In the genomic region with DNA sequence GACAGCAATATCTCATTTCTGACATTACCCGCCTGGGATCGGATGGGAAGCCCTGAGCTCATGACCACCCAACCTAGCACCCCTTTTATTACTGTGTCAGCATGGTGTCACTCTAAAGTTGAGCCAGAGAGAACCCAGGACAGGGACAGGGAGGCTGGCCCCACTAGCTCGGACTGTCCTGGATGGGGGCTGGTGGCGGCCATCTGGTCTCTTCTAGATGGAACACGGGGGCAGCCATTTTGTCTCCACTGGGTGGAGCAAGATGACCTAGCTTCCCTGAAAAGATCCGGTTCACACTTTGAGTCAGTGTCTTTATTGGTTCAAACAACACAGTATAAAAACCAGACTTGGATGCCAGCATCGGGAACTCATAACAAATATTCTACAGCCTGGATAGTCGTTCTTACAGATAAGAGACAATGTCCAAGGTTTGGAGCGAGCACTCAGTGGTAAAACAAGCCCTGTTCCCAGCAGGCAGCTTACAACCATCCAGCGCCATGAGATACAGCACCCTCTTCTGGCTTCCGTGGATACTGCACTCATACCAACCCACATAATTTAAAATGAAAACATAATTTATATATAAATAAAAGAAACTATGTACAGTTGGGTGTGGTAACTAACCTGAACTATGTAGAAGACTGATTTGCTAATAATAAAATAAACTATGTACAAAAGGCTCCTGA, we compare ENCODE assay signal across 19 mouse cellular contexts. TPM values are rescaled to one million over a fixed set of nuclear protein-coding genes. Genes with fewer than 3 reads are reported as not detected.
DNase-seq lines count a peak whose midpoint lies in the region; TF ChIP-seq lines count a peak whose summit lies in the region.
"Had no signal": no experiment of that assay in that cellular context is flagged by ENCODE, and none has a peak within 500 bp of the region (broad histone marks: within the 10 kb centered on the region; RNA-seq: fewer than 3 reads in every experiment).

No protein-coding gene starts in this region.

- H3K4me1 ChIP-seq in CH12.LX (ENCODE audit: control insufficient read depth in 1 of 2, insufficient read depth in 2 of 2) = peaks cover 13 to 39% of the 10 kb centered on the region in 2 experiments

- H3K27ac ChIP-seq in left cerebral cortex, adult 2 months = no peak overlapping the region
- no peak overlapping the region for H3K27ac ChIP-seq in CH12.LX (ENCODE audit: insufficient read depth, low read depth)
- H3K27ac ChIP-seq: limb, embryonic 15.5 days had no signal

- H3K4me3 ChIP-seq in left cerebral cortex, adult 2 months = no peak overlapping the region
- H3K4me3 ChIP-seq in CH12.LX (replicated peaks in 1 of 3; ENCODE audit: low read depth in 2 of 3, low read length in 2 of 3, poor library complexity in 1 of 3) = no peak overlapping the region
- H3K4me3 ChIP-seq: limb, embryonic 15.5 days had no signal

- H3K27me3 ChIP-seq in CH12.LX (replicated peaks) = no peaks in the 10 kb centered on the region
- H3K27me3 ChIP-seq: limb, embryonic 15.5 days had no signal

- peak; percentile 34 for TF ChIP-seq CTCF in left cerebral cortex, adult 2 months (IDR thresholded peaks at IDR 0.05)
- peak; percentile 17 to 37; a peak in 2 of 4 replicates for TF ChIP-seq CTCF in CH12.LX (conservative IDR thresholded peaks at IDR 0.05 in 1 of 2, IDR thresholded peaks at IDR 0.05 in 1 of 2; ENCODE audit: low read depth in 2 of 2, low read length in 2 of 2)

- dilution Hi-C loops in CH12.LX (cut with MboI; ENCODE audit: extremely low pct_ligation_motif_present, extremely low pct_unique_long_range_greater_than_20kb, low sequenced_read_pairs) = no loop called here

- in situ Hi-C loops in CH12.LX (cut with MboI; ENCODE audit: low pct_ligation_motif_present, low pct_unique_long_range_greater_than_20kb, low sequenced_read_pairs) = loop anchor here (10.0 kb wide), 1 partner anchor 201 kb away; a partner anchor contains a TSS

- peaks cover 2 to 29% of the 10 kb centered on the region in 2 experiments for H3K36me3 ChIP-seq in CH12.LX (replicated peaks in 1 of 2; ENCODE audit: control insufficient read depth in 1 of 2, insufficient read depth in 1 of 2, low read length in 1 of 2)
- H3K36me3 ChIP-seq: limb, embryonic 15.5 days had no signal

- DNase-seq in left cerebral cortex, adult 2 months (ENCODE audit: extremely low spot score in 1 of 2, low spot score in 2 of 2) = no peak
- DNase-seq in left cerebral cortex, postnatal 25 days (ENCODE audit: low spot score in 2 of 2) = no peak
- DNase-seq in 416B (ENCODE audit: low read depth) (peak; percentile 64), CH12.LX (ENCODE audit: extremely low read depth) (no peak), R1 (ENCODE audit: low read depth, low spot score) (peak; percentile 89)
- no peak for DNase-seq in right cerebral cortex, postnatal 36 days (ENCODE audit: low spot score in 2 of 2)
- no peak for DNase-seq in cerebellum, postnatal 4 days (ENCODE audit: low spot score in 2 of 2)
- DNase-seq: cerebellum, adult 8-10 months; gastrocnemius, postnatal 10 days; kidney, adult 18-20 months; right cerebral cortex, adult 18-20 months; thymus, adult 18-20 months had no signal

- H3K4me2 ChIP-seq in CH12.LX (ENCODE audit: insufficient read depth, low read depth, poor library complexity, severe bottlenecking) = no peak overlapping the region
- H3K4me2 ChIP-seq: heart, embryonic 11.5 days; limb, embryonic 15.5 days had no signal

- no peak for TF ChIP-seq EP300 in CH12.LX (IDR thresholded peaks at IDR 0.05; ENCODE audit: low read length)

- intact Hi-C loops in left cerebral cortex, adult 2 months (cut with DNase I) = no loop called here
- intact Hi-C loops in left cerebral cortex, postnatal 25 days (cut with DNase I) = no loop called here

- no peak for TF ChIP-seq POLR2A in CH12.LX (IDR thresholded peaks at IDR 0.05; ENCODE audit: low read depth, low read length)

- peaks cover 16% of the 10 kb centered on the region for H3K9me3 ChIP-seq in CH12.LX (replicated peaks; ENCODE audit: low read length)
- H3K9me3 ChIP-seq: limb, embryonic 15.5 days had no signal

- H3K79me2 ChIP-seq in CH12.LX (replicated peaks; ENCODE audit: control insufficient read depth, extremely low read depth, insufficient read depth, poor library complexity, severe bottlenecking) = peaks cover 4% of the 10 kb centered on the region; the same call in 1 of the 2 replicates

- H3K9ac ChIP-seq in CH12.LX (ENCODE audit: insufficient read depth, low read depth) = no peak overlapping the region
- H3K9ac ChIP-seq: limb, embryonic 15.5 days had no signal

- no peak for TF ChIP-seq RAD21 in CH12.LX (IDR thresholded peaks at IDR 0.05; ENCODE audit: low read depth, low read length)

TF ChIP-seq in CH12.LX, 34 proteins besides CTCF, POLR2A, EP300 and RAD21:
- no peak for TF ChIP-seq SMC3 (IDR thresholded peaks at IDR 0.05; ENCODE audit: low read depth, low read length)
- TF ChIP-seq TBP (conservative IDR thresholded peaks at IDR 0.05; ENCODE audit: low read depth, low read length) = no peak
- no peak for TF ChIP-seq MEF2A (IDR thresholded peaks at IDR 0.05; ENCODE audit: borderline replicate concordance, low read depth, low read length)
- no peak for TF ChIP-seq ETS1 (conservative IDR thresholded peaks at IDR 0.05; ENCODE audit: low read depth, low read length)
- TF ChIP-seq MAZ (IDR thresholded peaks at IDR 0.05; ENCODE audit: low read depth, low read length) = no peak
- no peak for TF ChIP-seq JUND (conservative IDR thresholded peaks at IDR 0.05; ENCODE audit: low read depth, low read length)
- no peak for TF ChIP-seq CHD2 (IDR thresholded peaks at IDR 0.05; ENCODE audit: low read length)
- no peak for TF ChIP-seq MYC (IDR thresholded peaks at IDR 0.05; ENCODE audit: low read depth, low read length)

RNA-seq across cellular contexts. Expression of a gene that starts 18.9 kb away (rescaled TPM):
- 10 to 100 TPM in 1 of 2 experiments, 1 to 10 TPM in 1; 9.4 to 11.2 TPM for total RNA-seq in left cerebral cortex, adult 2 months (2021)
- 10 to 100 TPM in 1 of 2 experiments, 1 to 10 TPM in 1; 9.5 to 11.4 TPM for total RNA-seq in left cerebral cortex, postnatal 25 days (2021)
- 1.4 TPM in 2 replicates for total RNA-seq in CH12.LX (2012; rRNA removed)
- 0.57 and 0.62 TPM in 2 replicates for total RNA-seq in CH12.LX (2014; rRNA removed)
- polyA plus RNA-seq in CH12.LX (2012; ENCODE audit: insufficient read length, low read depth) = 1.2 and 1.4 TPM in 2 replicates
- polyA plus RNA-seq: heart, embryonic 11.5 days had no signal

RNA-seq across cellular contexts. Expression of a gene that starts 38.0 kb away (rescaled TPM):
- total RNA-seq in left cerebral cortex, adult 2 months (2021) = under 1 TPM; 0.61 to 0.66 TPM
- under 1 TPM; 0.46 to 0.57 TPM for total RNA-seq in left cerebral cortex, postnatal 25 days (2021)
- total RNA-seq in CH12.LX (2012; rRNA removed) = not detected in 2 replicates
- total RNA-seq in CH12.LX (2014; rRNA removed) = not detected in 2 replicates
- polyA plus RNA-seq in CH12.LX (2012; ENCODE audit: insufficient read length, low read depth) = not detected in 2 replicates
- total RNA-seq: gastrocnemius, postnatal 10 days; neutrophil, adult 5-6 weeks had no signal
- polyA plus RNA-seq: forebrain, embryonic 16.5 days; spleen, adult 2 months had no signal

RNA-seq across cellular contexts. Expression of a gene that starts 47.4 kb away (rescaled TPM):
- not detected for total RNA-seq in left cerebral cortex, adult 2 months (2021)
- not detected for total RNA-seq in left cerebral cortex, postnatal 25 days (2021)
- total RNA-seq in CH12.LX (2012; rRNA removed) (not detected in 2 replicates), CH12.LX (2014; rRNA removed) (not detected in 2 replicates)
- not detected in 2 replicates for polyA plus RNA-seq in CH12.LX (2012; ENCODE audit: insufficient read length, low read depth)
- total RNA-seq: gastrocnemius, postnatal 10 days; hematopoietic stem cell, adult 5-6 weeks; left cerebral cortex, adult 8-10 months; neutrophil, adult 5-6 weeks had no signal
- polyA plus RNA-seq: forebrain, embryonic 16.5 days; heart, embryonic 11.5 days; limb, embryonic 15.5 days had no signal

RNA-seq across cellular contexts. Expression of a gene that starts 55.5 kb away (rescaled TPM):
- 10 to 100 TPM; 65.2 to 74.7 TPM for total RNA-seq in left cerebral cortex, adult 2 months (2021)
- 10 to 100 TPM; 74.0 to 77.4 TPM for total RNA-seq in left cerebral cortex, postnatal 25 days (2021)
- total RNA-seq in CH12.LX (2012; rRNA removed) (40.1 and 41.3 TPM in 2 replicates), CH12.LX (2014; rRNA removed) (62.9 and 68.5 TPM in 2 replicates)
- polyA plus RNA-seq in CH12.LX (2012; ENCODE audit: insufficient read length, low read depth) = 68.6 and 85.2 TPM in 2 replicates

Comparison
In these comparisons a context has a peak if more than half of its experiments do, and no peak if none do; other contexts are left out.
1. DNase-seq: peak in 416B (single experiment) and R1 (single experiment); none in left cerebral cortex, adult 2 months (0 of 2), left cerebral cortex, postnatal 25 days (0 of 2), CH12.LX (single experiment), right cerebral cortex, postnatal 36 days (0 of 2) and cerebellum, postnatal 4 days (0 of 2).
2. RNA of a gene that starts 18.9 kb away (total RNA-seq): 9.5 to 11.4 TPM in left cerebral cortex, postnatal 25 days and 9.4 to 11.2 TPM in left cerebral cortex, adult 2 months; 0.57 to 1.4 TPM in CH12.LX; every median in the first group is over 4 times any median in the second.